Mouse (Mus musculus) gastrocnemius, postnatal 4 days (tissue): ENCODE measurements around the gene Ptprm. TPM values are rescaled to one million over a fixed set of nuclear protein-coding genes. Genes with fewer than 3 reads are reported as not detected.

Experiments
- DNase-seq, 2 experiments: peaks; one replicate each; pipeline ENCODE4 v3.0.0; 2021 to 2022; ENCODE audit warnings: low spot score in 2 of 2, mixed read lengths in 2 of 2
- total RNA-seq, 2 experiments: library from RNA; stranded (reverse); gene quantifications; 2 replicates each; pipeline ENCODE4 v1.2.3; 2021

Ptprm gene
- total RNA-seq, 2 experiments from 2014 or later: 54.5 to 60.0 TPM

GRCm38 (mm10) chr17:67290662-67291240, 63.5 kb downstream of the Ptprm start:
- DNase-seq: no peak

GRCm38 (mm10) chr17:67287501-67287900, 66.8 kb downstream of the Ptprm start:
- DNase-seq: no peak

- no peak for DNase-seq
Observed at GRCm38 (mm10) chr17:67281640-67282170, 72.6 kb downstream of the Ptprm start.

GRCm38 (mm10) chr17:67277124-67277910, 76.9 kb downstream of the Ptprm start:
- no peak for DNase-seq

GRCm38 (mm10) chr17:67274531-67275094, 79.6 kb downstream of the Ptprm start:
- DNase-seq: peak in 1 of 2 experiments; percentile 25

- DNase-seq: no peak
Observed at GRCm38 (mm10) chr17:67272928-67273327, 81.3 kb downstream of the Ptprm start.

- no peak for DNase-seq
Observed at GRCm38 (mm10) chr17:67268475-67269080, 85.7 kb downstream of the Ptprm start.

GRCm38 (mm10) chr17:67266270-67266669, 88.0 kb downstream of the Ptprm start:
- no peak for DNase-seq

- DNase-seq: no peak
Observed at GRCm38 (mm10) chr17:67265520-67265919, 88.7 kb downstream of the Ptprm start.

- DNase-seq: no peak
Observed at GRCm38 (mm10) chr17:67264716-67265115, 89.5 kb downstream of the Ptprm start.

GRCm38 (mm10) chr17:67263024-67263423, 91.2 kb downstream of the Ptprm start:
- DNase-seq: no peak

- no peak for DNase-seq
Observed at GRCm38 (mm10) chr17:67260016-67260415, 94.2 kb downstream of the Ptprm start.

- DNase-seq: no peak
Observed at GRCm38 (mm10) chr17:67257780-67258179, 96.5 kb downstream of the Ptprm start.

- DNase-seq: no peak
Observed at GRCm38 (mm10) chr17:67256171-67256570, 98.1 kb downstream of the Ptprm start.

GRCm38 (mm10) chr17:67253445-67253844, 100.8 kb downstream of the Ptprm start:
- no peak for DNase-seq

- no peak for DNase-seq
Observed at GRCm38 (mm10) chr17:67252992-67253391, 101.3 kb downstream of the Ptprm start.

GRCm38 (mm10) chr17:67245273-67245875, 108.9 kb downstream of the Ptprm start:
- DNase-seq: no peak

GRCm38 (mm10) chr17:67242774-67243495, 111.3 kb downstream of the Ptprm start:
- no peak for DNase-seq

- peak in 1 of 2 experiments; percentile 52 for DNase-seq
Observed at GRCm38 (mm10) chr17:67241951-67242773, 112.1 kb downstream of the Ptprm start.

- no peak for DNase-seq
Observed at GRCm38 (mm10) chr17:67238866-67239265, 115.4 kb downstream of the Ptprm start.
